Mouse (Mus musculus): Measurements from ENCODE around the gene Mov10l1.

Mov10l1 gene

GRCm38 (mm10) chr15:88982534-88983079 is at the start of gene Mov10l1:
Mov10l1 (plus strand) TSS chr15:88982909.
- in situ Hi-C loops (cut with MboI; ENCODE audit: low pct_unique_long_range_greater_than_20kb in 1 of 2, low sequenced_read_pairs in 2 of 2, unreplicated experiment in 1 of 2) = no loop called here

GRCm38 (mm10) chr15:88934141-88934540 is 48.6 kb upstream of the Mov10l1 start:
- in situ Hi-C loops (cut with MboI; ENCODE audit: low pct_unique_long_range_greater_than_20kb in 1 of 2, low sequenced_read_pairs in 2 of 2, unreplicated experiment in 1 of 2) = no loop called here

GRCm38 (mm10) chr15:88936619-88937290 is 46.0 kb upstream of the Mov10l1 start:
- in situ Hi-C loops (cut with MboI; ENCODE audit: low pct_unique_long_range_greater_than_20kb in 1 of 2, low sequenced_read_pairs in 2 of 2, unreplicated experiment in 1 of 2) = no loop called here

- in situ Hi-C loops (cut with MboI; ENCODE audit: low pct_unique_long_range_greater_than_20kb in 1 of 2, low sequenced_read_pairs in 2 of 2, unreplicated experiment in 1 of 2) = no loop called here
These were observed 45.4 kb upstream of the Mov10l1 start for GRCm38 (mm10) chr15:88937291-88937650.

- in situ Hi-C loops (cut with MboI; ENCODE audit: low pct_unique_long_range_greater_than_20kb in 1 of 2, low sequenced_read_pairs in 2 of 2, unreplicated experiment in 1 of 2) = no loop called here
These were observed 39.9 kb upstream of the Mov10l1 start for GRCm38 (mm10) chr15:88942783-88943182.

- in situ Hi-C loops (cut with MboI; ENCODE audit: low pct_unique_long_range_greater_than_20kb in 1 of 2, low sequenced_read_pairs in 2 of 2, unreplicated experiment in 1 of 2) = no loop called here
These were observed 38.7 kb upstream of the Mov10l1 start for GRCm38 (mm10) chr15:88943896-88944551.

- in situ Hi-C loops (cut with MboI; ENCODE audit: low pct_unique_long_range_greater_than_20kb in 1 of 2, low sequenced_read_pairs in 2 of 2, unreplicated experiment in 1 of 2) = no loop called here
These were observed 35.9 kb upstream of the Mov10l1 start for GRCm38 (mm10) chr15:88946851-88947250.

GRCm38 (mm10) chr15:88951246-88951645 is 31.5 kb upstream of the Mov10l1 start:
- in situ Hi-C loops (cut with MboI; ENCODE audit: low pct_unique_long_range_greater_than_20kb in 1 of 2, low sequenced_read_pairs in 2 of 2, unreplicated experiment in 1 of 2) = no loop called here

GRCm38 (mm10) chr15:88954368-88955072 is 28.2 kb upstream of the Mov10l1 start, which contains the start of gene Ttll8:
Ttll8 (minus strand) TSS chr15:88954418.
- in situ Hi-C loops (cut with MboI; ENCODE audit: low pct_unique_long_range_greater_than_20kb in 1 of 2, low sequenced_read_pairs in 2 of 2, unreplicated experiment in 1 of 2) = no loop called here

- in situ Hi-C loops (cut with MboI; ENCODE audit: low pct_unique_long_range_greater_than_20kb in 1 of 2, low sequenced_read_pairs in 2 of 2, unreplicated experiment in 1 of 2) = no loop called here
These were observed 27.4 kb upstream of the Mov10l1 start for GRCm38 (mm10) chr15:88955342-88955741.

GRCm38 (mm10) chr15:88957522-88957921 is 25.2 kb upstream of the Mov10l1 start:
- in situ Hi-C loops (cut with MboI; ENCODE audit: low pct_unique_long_range_greater_than_20kb in 1 of 2, low sequenced_read_pairs in 2 of 2, unreplicated experiment in 1 of 2) = no loop called here

- in situ Hi-C loops (cut with MboI; ENCODE audit: low pct_unique_long_range_greater_than_20kb in 1 of 2, low sequenced_read_pairs in 2 of 2, unreplicated experiment in 1 of 2) = no loop called here
These were observed 18.6 kb upstream of the Mov10l1 start for GRCm38 (mm10) chr15:88964070-88964578.

GRCm38 (mm10) chr15:88972300-88972699 is 10.4 kb upstream of the Mov10l1 start:
- in situ Hi-C loops (cut with MboI; ENCODE audit: low pct_unique_long_range_greater_than_20kb in 1 of 2, low sequenced_read_pairs in 2 of 2, unreplicated experiment in 1 of 2) = no loop called here

GRCm38 (mm10) chr15:88978281-88979137 is 4.2 kb upstream of the Mov10l1 start, which contains the start of gene Mlc1:
Mlc1 (minus strand) TSS chr15:88979007.
- in situ Hi-C loops (cut with MboI; ENCODE audit: low pct_unique_long_range_greater_than_20kb in 1 of 2, low sequenced_read_pairs in 2 of 2, unreplicated experiment in 1 of 2) = no loop called here

GRCm38 (mm10) chr15:88979138-88979446 is 3.6 kb upstream of the Mov10l1 start:
- in situ Hi-C loops (cut with MboI; ENCODE audit: low pct_unique_long_range_greater_than_20kb in 1 of 2, low sequenced_read_pairs in 2 of 2, unreplicated experiment in 1 of 2) = no loop called here

GRCm38 (mm10) chr15:88989236-88989635 is 6.5 kb downstream of the Mov10l1 start:
- in situ Hi-C loops (cut with MboI; ENCODE audit: low pct_unique_long_range_greater_than_20kb in 1 of 2, low sequenced_read_pairs in 2 of 2, unreplicated experiment in 1 of 2) = no loop called here

- in situ Hi-C loops (cut with MboI; ENCODE audit: low pct_unique_long_range_greater_than_20kb in 1 of 2, low sequenced_read_pairs in 2 of 2, unreplicated experiment in 1 of 2) = no loop called here
These were observed 15.9 kb downstream of the Mov10l1 start for GRCm38 (mm10) chr15:88998636-88999035.

- in situ Hi-C loops (cut with MboI; ENCODE audit: low pct_unique_long_range_greater_than_20kb in 1 of 2, low sequenced_read_pairs in 2 of 2, unreplicated experiment in 1 of 2) = no loop called here
These were observed 16.4 kb downstream of the Mov10l1 start for GRCm38 (mm10) chr15:88999124-88999523.
